Mouse (Mus musculus) midbrain, embryonic 10.5 days (tissue): ENCODE data around the gene Gm3047. TPM values are rescaled to one million over a fixed set of nuclear protein-coding genes. Genes with fewer than 3 reads are reported as not detected.
"Not testable (repeated sequence)": the region's sequence is repeated elsewhere in the genome, so short reads cannot be mapped to it uniquely, and the experiment has no call there.

ENCODE experiments used
- DNase-seq: peaks from one replicate; pipeline ENCODE4 v3.0.0-alpha.2; 2017; ENCODE audit warnings: low spot score
- H3K27ac ChIP-seq: fragments of 300-500 bp; sonication (generic); replicated peaks from 2 replicates; pipeline ENCODE4 v1.5.1; 2016; ENCODE audit warnings: mild to moderate bottlenecking
- H3K27me3 ChIP-seq: fragments of 300-500 bp; sonication (generic); 2 replicates; pipeline ENCODE4 v1.6.1; 2016; ENCODE audit warnings: low read depth, mild to moderate bottlenecking; ENCODE audit not compliant: poor library complexity, severe bottlenecking
- H3K36me3 ChIP-seq: fragments of 300-500 bp; sonication (generic); 2 replicates; pipeline ENCODE4 v1.6.1; 2016; ENCODE audit warnings: mild to moderate bottlenecking, moderate library complexity
- H3K4me1 ChIP-seq: fragments of 300-500 bp; sonication (generic); 2 replicates; pipeline ENCODE4 v1.6.1; 2016
- H3K4me3 ChIP-seq: fragments of 300-500 bp; sonication (generic); 2 replicates; pipeline ENCODE4 v1.5.1; 2016; ENCODE audit warnings: mild to moderate bottlenecking, moderate library complexity
- H3K9me3 ChIP-seq: fragments of 300-500 bp; sonication (generic); replicated peaks from 2 replicates; pipeline ENCODE4 v1.6.1; 2016; ENCODE audit warnings: mild to moderate bottlenecking
- WGBS: fragments of 180-500 bp; shearing (Covaris S2); methylation state at CpG from one replicate; pipeline ENCODE4 v1.1.7; 2016; 5-methylcytosine and 5-hydroxymethylcytosine counted together
- polyA plus RNA-seq: library from polyadenylated mRNA; unstranded; fragments of >200 nt; fragmentation: Nextera tagmentation; extraction: Ambion mirVana; gene quantifications from 2 replicates; pipeline ENCODE4 v1.2.1, GENCODE M21; 2016

The Gm3047 gene
- not detected in 2 replicates for polyA plus RNA-seq

- DNase-seq, H3K4me3 ChIP-seq, H3K4me1 ChIP-seq, H3K36me3 ChIP-seq, H3K27ac ChIP-seq, H3K27me3 ChIP-seq, H3K9me3 ChIP-seq: not testable (repeated sequence)
- no CpG with 5 or more reads among the region's 2 CpGs for WGBS
These were observed at the start of gene Gm3047 for GRCm38 (mm10) chr14:4555105-4555504. Gene Gm3047, plus strand, starts transcription at chr14:4555405.

Other genes starting within 250 kb of the Gm3047 start
- not detected in 2 replicates for gene Gm3149, start 238.1 kb upstream of the Gm3047 start, polyA plus RNA-seq
- gene 2610042L04Rik, start 220.6 kb upstream of the Gm3047 start, polyA plus RNA-seq = 0.52 and 0.65 TPM in 2 replicates
- not detected in 2 replicates for gene Gm3159, start 157.9 kb upstream of the Gm3047 start, polyA plus RNA-seq
- 0.79 TPM in 2 replicates for gene Gm3164, start 140.0 kb upstream of the Gm3047 start, polyA plus RNA-seq
- gene Gm3173, start 124.4 kb upstream of the Gm3047 start, polyA plus RNA-seq = 0.55 TPM in 1 of 2 replicates, not detected in the other
- not detected in 2 replicates for gene Gm3182, start 73.7 kb upstream of the Gm3047 start, polyA plus RNA-seq
- gene Gm8159, start 76.9 kb downstream of the Gm3047 start, polyA plus RNA-seq = not detected in 2 replicates
- gene Gm3239, start 108.8 kb downstream of the Gm3047 start, polyA plus RNA-seq = 0.15 TPM in 1 of 2 replicates, not detected in the other
- gene Gm7876, start 153.8 kb downstream of the Gm3047 start, polyA plus RNA-seq = not detected in 2 replicates
- gene Gm3252, start 171.4 kb downstream of the Gm3047 start, polyA plus RNA-seq = 0.31 and 0.33 TPM in 2 replicates
- gene Gm9602, start 220.9 kb downstream of the Gm3047 start, polyA plus RNA-seq = not detected in 2 replicates